Mouse (Mus musculus) inflammation-experienced regulatory T-cells (primary cell): ENCODE measurements around the gene Gng7. TPM values are rescaled to one million over a fixed set of nuclear protein-coding genes. Genes with fewer than 3 reads are reported as not detected.

ENCODE experiments used
- polyA plus RNA-seq, 2 experiments: library from polyadenylated mRNA; unstranded; fragments of 100-300 nt; shearing (Covaris generic); gene quantifications; one replicate each; pipeline ENCODE4 v1.2.1; 2017

The Gng7 gene
- polyA plus RNA-seq, result under 1 TPM in 1 of 2 experiments, not detected in 1; 0.66 TPM

DNA sequence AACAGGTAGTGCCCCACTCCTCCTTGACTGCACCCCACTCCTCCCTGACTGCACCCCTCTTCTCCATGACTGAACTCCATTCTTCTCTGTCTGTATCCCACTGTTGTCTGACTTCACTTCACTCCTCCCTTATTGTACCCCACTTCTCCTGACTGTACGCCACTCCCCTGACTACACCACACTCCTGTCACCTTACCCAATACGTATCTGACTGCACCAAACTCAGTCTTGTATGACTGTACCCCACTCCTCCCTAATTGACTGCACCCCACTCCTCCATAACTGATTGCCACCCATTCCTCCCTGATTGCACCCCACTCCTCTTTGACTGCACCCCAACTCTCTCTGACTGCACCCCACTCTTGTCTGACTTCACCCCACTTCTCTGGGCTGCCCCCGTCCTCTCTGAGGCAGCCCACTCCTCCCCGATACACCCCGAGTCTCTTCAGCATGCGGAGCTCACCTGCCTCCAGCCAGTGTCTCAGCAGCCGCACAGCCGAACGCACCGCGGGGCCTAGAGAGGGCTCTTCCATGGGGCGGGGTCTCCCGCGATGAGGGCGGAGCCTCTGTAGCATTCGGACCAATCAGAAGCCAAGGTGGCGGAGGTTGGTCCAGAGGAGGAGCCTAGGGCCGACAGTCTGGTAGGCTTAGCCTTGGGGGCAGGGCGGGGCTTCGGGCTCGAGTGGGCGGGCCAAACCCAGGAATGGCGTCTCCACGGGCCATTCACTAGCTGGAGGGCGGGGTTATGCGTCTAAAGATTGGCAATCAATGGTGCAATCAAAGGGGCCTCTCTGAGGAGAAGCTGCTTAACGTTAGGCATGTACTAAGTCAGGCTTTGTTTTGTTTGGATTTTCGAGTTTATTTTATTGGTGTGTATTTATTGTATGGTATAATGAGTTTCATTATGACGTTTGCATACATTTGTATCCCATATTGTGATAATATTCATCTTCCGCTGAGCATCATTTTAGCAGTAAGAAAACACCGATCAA lies at the start of gene Gng7:
Gene Gng7, minus strand, starts transcription at position 553 of the 992 bp plus-strand sequence.

GRCm38 (mm10) chr10:81059603-81060543 lies 45.1 kb upstream of the Gng7 start, which contains the start of gene Sgta:
Sgta (minus strand) TSS chr10:81060181.

GRCm38 (mm10) chr10:81036988-81037580 lies 22.3 kb upstream of the Gng7 start, which contains the start of gene Slc39a3:
Slc39a3 (minus strand) TSS chr10:81037426.

GRCm38 (mm10) chr10:81025639-81026275 lies 11.0 kb upstream of the Gng7 start, which contains the start of gene Diras1:
Diras1 (minus strand) TSS chr10:81025662.

DNA sequence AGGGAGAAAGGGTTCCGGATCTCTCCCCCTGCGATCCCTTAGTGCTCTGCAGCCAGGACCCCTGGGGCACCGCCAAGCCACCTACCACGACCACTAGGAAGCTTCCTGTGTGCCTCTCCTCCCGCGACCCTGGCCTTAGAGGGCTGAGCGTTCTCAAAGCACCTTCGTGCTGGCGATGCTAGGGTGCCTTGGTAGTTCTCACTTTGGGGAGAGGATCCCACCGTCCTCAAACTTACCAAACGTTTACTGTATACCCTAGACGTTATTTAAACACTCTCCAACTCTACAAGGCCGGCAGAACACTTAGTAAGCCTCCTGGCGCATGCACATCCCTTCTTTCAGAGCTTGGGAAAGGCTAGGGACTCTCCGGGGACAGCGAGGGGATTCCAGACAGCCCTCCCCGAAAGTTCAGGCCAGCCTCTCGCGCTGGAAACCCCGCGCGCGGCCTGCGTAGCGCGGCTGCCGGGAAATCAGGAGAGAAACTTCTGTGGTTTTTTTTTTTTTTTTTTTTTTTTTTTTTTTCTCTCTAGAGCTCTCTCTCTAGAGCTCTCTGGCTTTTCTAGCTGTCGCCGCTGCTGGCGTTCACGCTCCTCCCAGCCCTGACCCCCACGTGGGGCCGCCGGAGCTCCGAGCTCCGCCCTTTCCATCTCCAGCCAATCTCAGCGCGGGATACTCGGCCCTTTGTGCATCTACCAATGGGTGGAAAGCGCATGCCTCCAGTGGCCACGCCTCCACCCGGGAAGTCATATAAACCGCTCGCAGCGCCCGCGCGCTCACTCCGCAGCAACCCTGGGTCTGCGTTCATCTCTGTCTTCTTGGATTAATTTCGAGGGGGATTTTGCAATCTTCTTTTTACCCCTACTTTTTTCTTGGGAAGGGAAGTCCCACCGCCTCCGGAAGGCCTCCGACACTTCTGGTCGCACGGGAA lies 85.2 kb downstream of the Gng7 start, which contains the start of gene Gadd45b:
Gene Gadd45b, plus strand, starts transcription at position 775 of the 928 bp plus-strand sequence.

DNA sequence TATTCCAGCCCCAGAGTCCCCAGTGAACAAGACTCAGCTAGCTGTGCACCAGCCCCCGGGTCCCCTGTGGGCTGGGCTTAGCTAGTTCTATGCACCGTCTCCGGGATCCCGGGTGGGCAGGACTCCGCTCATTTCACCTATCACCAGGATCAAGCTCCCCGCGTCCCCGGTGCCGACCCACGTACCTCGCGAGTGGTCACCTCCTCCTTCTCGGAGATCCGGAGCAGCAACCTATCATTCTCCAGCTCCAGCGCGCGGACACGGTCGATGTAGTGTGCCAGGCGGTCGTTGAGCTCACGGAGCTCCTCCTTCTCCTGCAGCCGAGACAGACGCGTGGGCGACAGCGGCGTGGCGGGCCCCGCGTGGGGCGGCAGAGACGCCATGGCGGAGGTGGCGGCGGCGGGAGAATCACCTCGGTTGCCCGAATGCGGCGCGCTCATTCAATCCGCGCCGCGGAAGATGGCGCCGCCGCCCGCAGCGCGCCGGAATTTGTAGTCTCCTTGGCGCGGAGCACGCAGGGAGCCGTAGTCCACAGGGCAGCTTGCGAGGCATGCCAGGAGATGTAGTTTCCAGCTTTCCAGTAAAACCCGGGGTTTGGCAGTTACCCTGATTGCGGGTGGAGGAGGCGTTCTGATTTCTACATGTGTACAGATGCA lies 96.8 kb downstream of the Gng7 start, which contains the start of gene Lmnb2:
Gene Lmnb2, minus strand, starts transcription at position 467 of the 656 bp plus-strand sequence.

GRCm38 (mm10) chr10:80900318-80901247 lies 114.2 kb downstream of the Gng7 start, which contains the start of gene Timm13:
Timm13 (minus strand) TSS chr10:80900969.

Other genes with a start within 250 kb of the Gng7 start
- 10 to 100 TPM; 70.1 to 83.3 TPM for gene Sf3a2, start 216.7 kb downstream of the Gng7 start, polyA plus RNA-seq
- gene Plekhj1, start 216.3 kb downstream of the Gng7 start, polyA plus RNA-seq, result 100 to 1,000 TPM; 257 to 326 TPM
- gene Amh, start 209.7 kb downstream of the Gng7 start, polyA plus RNA-seq, result under 1 TPM in 1 of 2 experiments, not detected in 1; 0.33 TPM
- gene Jsrp1, start 201.4 kb downstream of the Gng7 start, polyA plus RNA-seq, result 1 to 10 TPM in 1 of 2 experiments, not detected in 1; 1.4 TPM
- gene Oaz1, start 188.3 kb downstream of the Gng7 start, polyA plus RNA-seq, result 1,000 to 10,000 TPM; 1,795 to 1,959 TPM
- gene Lingo3, start 170.9 kb downstream of the Gng7 start, polyA plus RNA-seq, result under 1 TPM; 0.14 to 0.66 TPM
- gene Lsm7, start 159.7 kb downstream of the Gng7 start, polyA plus RNA-seq, result 100 to 1,000 TPM; 146 to 150 TPM
- gene Sppl2b, start 159.7 kb downstream of the Gng7 start, polyA plus RNA-seq, result 10 to 100 TPM; 30.1 to 44.5 TPM
- gene Tmprss9, start 143.1 kb downstream of the Gng7 start, polyA plus RNA-seq, result under 1 TPM; 0.07 to 0.61 TPM
- 100 to 1,000 TPM; 183 to 221 TPM for gene Timm13, start 114.0 kb downstream of the Gng7 start, polyA plus RNA-seq
- 10 to 100 TPM; 17.1 to 18.9 TPM for gene Lmnb2, start 96.7 kb downstream of the Gng7 start, polyA plus RNA-seq
- 10 to 100 TPM; 36.4 to 91.4 TPM for gene Gadd45b, start 84.9 kb downstream of the Gng7 start, polyA plus RNA-seq
- 1 to 10 TPM in 1 of 2 experiments, under 1 TPM in 1; 0.36 to 2.3 TPM for gene Diras1, start 10.7 kb upstream of the Gng7 start, polyA plus RNA-seq
- gene Slc39a3, start 22.5 kb upstream of the Gng7 start, polyA plus RNA-seq, result 10 to 100 TPM; 13.2 to 17.6 TPM
- gene Sgta, start 45.2 kb upstream of the Gng7 start, polyA plus RNA-seq, result 100 to 1,000 TPM; 101 to 111 TPM
- 1 to 10 TPM; 8.4 to 9.8 TPM for gene Thop1, start 55.1 kb upstream of the Gng7 start, polyA plus RNA-seq
- 1 to 10 TPM in 1 of 2 experiments, not detected in 1; 3.7 TPM for gene Creb3l3, start 83.9 kb upstream of the Gng7 start, polyA plus RNA-seq
- gene Map2k2, start 91.0 kb upstream of the Gng7 start, polyA plus RNA-seq, result 100 to 1,000 TPM; 173 to 181 TPM
- 10 to 100 TPM; 80.7 to 89.3 TPM for gene Zbtb7a, start 120.3 kb upstream of the Gng7 start, polyA plus RNA-seq
- 10 to 100 TPM; 47.9 to 52.2 TPM for gene Pias4, start 153.0 kb upstream of the Gng7 start, polyA plus RNA-seq
- 100 to 1,000 TPM; 560 to 709 TPM for gene Eef2, start 161.7 kb upstream of the Gng7 start, polyA plus RNA-seq
- 100 to 1,000 TPM in 1 of 2 experiments, 10 to 100 TPM in 1; 79.0 to 108 TPM for gene Dapk3, start 168.1 kb upstream of the Gng7 start, polyA plus RNA-seq
- gene 4930442H23Rik, start 168.9 kb upstream of the Gng7 start, polyA plus RNA-seq, result under 1 TPM in 1 of 2 experiments, not detected in 1; 0.19 TPM
- gene Nmrk2, start 187.1 kb upstream of the Gng7 start, polyA plus RNA-seq, result 1 to 10 TPM in 1 of 2 experiments, under 1 TPM in 1; 0.34 to 3.1 TPM
- 1 to 10 TPM; 1.6 to 5.6 TPM for gene Atcay, start 215.9 kb upstream of the Gng7 start, polyA plus RNA-seq
- gene Zfr2, start 218.2 kb upstream of the Gng7 start, polyA plus RNA-seq, result 1 to 10 TPM; 7.6 TPM
- gene Matk, start 238.0 kb upstream of the Gng7 start, polyA plus RNA-seq, result 100 to 1,000 TPM in 1 of 2 experiments, 10 to 100 TPM in 1; 57.1 to 143 TPM